ENCODE assay signal across 8 mouse cellular contexts in the genomic region with DNA sequence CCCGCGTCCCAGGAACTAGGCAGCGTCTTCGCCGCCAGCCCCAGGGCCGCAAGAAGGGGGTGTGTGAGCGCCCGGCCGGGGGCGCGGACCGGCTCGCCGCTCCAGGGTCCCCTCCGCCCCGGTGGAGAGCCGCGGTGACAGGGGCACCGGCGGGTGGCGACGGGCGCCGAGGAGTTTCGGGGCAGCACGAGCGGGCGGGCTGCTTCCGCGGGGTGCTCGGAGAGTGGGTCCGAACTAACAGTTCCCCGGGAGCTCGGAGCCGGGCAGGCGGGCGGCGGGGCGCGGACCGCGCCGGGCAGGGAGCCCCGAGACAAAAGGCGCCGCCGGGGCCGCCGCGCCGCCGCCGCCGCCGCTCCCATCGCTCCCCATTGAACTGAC. TPM values are rescaled to one million over a fixed set of nuclear protein-coding genes. Genes with fewer than 3 reads are reported as not detected.
A peak's percentile ranks its signal among the peaks of the same experiment; 100 is the strongest.
DNase-seq lines count a peak whose midpoint lies in the region; ATAC-seq and TF ChIP-seq lines count a peak whose summit lies in the region.

No protein-coding gene starts in this region.

- peak; percentile 17 for ATAC-seq in kidney, embryonic 14.5 days (ENCODE audit: low FRiP score, low TSS enrichment)
- ATAC-seq in heart, embryonic 15.5 days (replicated peaks; ENCODE audit: insufficient number of reproducible peaks, insufficient read depth, low FRiP score, low read depth) = peak; percentile 1
- ATAC-seq in liver, postnatal 0 days = no peak; the same call in 1 of the 2 replicates
- ATAC-seq in monocyte, adult 5-6 weeks (replicated peaks; ENCODE audit: insufficient number of reproducible peaks, low FRiP score, low TSS enrichment, poor library complexity, severe bottlenecking) = no peak

- H3K79me2 ChIP-seq in MEL (ENCODE audit: control insufficient read depth, insufficient read depth, low read length, poor library complexity) = peaks cover 18% of the 10 kb centered on the region

- no peak for TF ChIP-seq POLR2A in MEL (IDR thresholded peaks at IDR 0.05; ENCODE audit: control insufficient read depth in 1 of 2, insufficient read depth in 1 of 2, low read depth in 1 of 2, low read length in 2 of 2, poor library complexity in 1 of 2)

- WGBS in kidney, embryonic 14.5 days = 0% methylated on average over 52 of the region's 56 CpGs
- under 1% methylated on average over 50 of the region's 56 CpGs for WGBS in heart, embryonic 15.5 days
- WGBS in liver, postnatal 0 days (ENCODE audit: insufficient replicate concordance) = 0% methylated on average over 28 of the region's 56 CpGs

- H3K9me3 ChIP-seq in kidney, embryonic 14.5 days (ENCODE audit: control insufficient read depth, low read length) = no peaks in the 10 kb centered on the region
- no peaks in the 10 kb centered on the region for H3K9me3 ChIP-seq in MEL (replicated peaks; ENCODE audit: insufficient read depth, low read length)
- H3K9me3 ChIP-seq in heart, embryonic 15.5 days (replicated peaks) = no peaks in the 10 kb centered on the region
- no peaks in the 10 kb centered on the region for H3K9me3 ChIP-seq in liver, postnatal 0 days (ENCODE audit: low read length)

- no peaks in the 10 kb centered on the region for H3K27me3 ChIP-seq in kidney, embryonic 14.5 days (ENCODE audit: control insufficient read depth, insufficient read depth, low read length)
- no peaks in the 10 kb centered on the region for H3K27me3 ChIP-seq in MEL (ENCODE audit: control insufficient read depth in 1 of 2, insufficient read depth in 2 of 2, low read length in 2 of 2)
- no peaks in the 10 kb centered on the region for H3K27me3 ChIP-seq in heart, embryonic 15.5 days
- no peaks in the 10 kb centered on the region for H3K27me3 ChIP-seq in liver, postnatal 0 days (ENCODE audit: insufficient read depth, low read length)

- peak overlapping the region; percentile 82 for H3K4me2 ChIP-seq in kidney, embryonic 14.5 days (replicated peaks; ENCODE audit: low read depth, low read length)
- H3K4me2 ChIP-seq in heart, embryonic 15.5 days = peak overlapping the region; percentile 95
- peak overlapping the region; percentile 90 for H3K4me2 ChIP-seq in liver, postnatal 0 days (ENCODE audit: low read depth, low read length)

- H3K36me3 ChIP-seq in kidney, embryonic 14.5 days (ENCODE audit: control insufficient read depth, insufficient read depth, low read length) = no peaks in the 10 kb centered on the region
- H3K36me3 ChIP-seq in MEL (ENCODE audit: control insufficient read depth in 1 of 2, insufficient read depth in 2 of 2, low read length in 2 of 2) = peaks cover 0 to 6% of the 10 kb centered on the region in 2 experiments; a peak in 2 of 4 replicates
- H3K36me3 ChIP-seq in heart, embryonic 15.5 days = no peaks in the 10 kb centered on the region
- no peaks in the 10 kb centered on the region for H3K36me3 ChIP-seq in liver, postnatal 0 days (replicated peaks; ENCODE audit: insufficient read depth, low read length)

- TF ChIP-seq EP300 in MEL (IDR thresholded peaks at IDR 0.05; ENCODE audit: low read depth in 1 of 2, low read length in 2 of 2) = no peak
- TF ChIP-seq EP300 in liver, postnatal 0 days (IDR thresholded peaks at IDR 0.05; ENCODE audit: low read depth) = no peak

- TF ChIP-seq CTCF in MEL (IDR thresholded peaks at IDR 0.05 in 2 of 3, conservative IDR thresholded peaks at IDR 0.05 in 1 of 3; ENCODE audit: control insufficient read depth in 1 of 3, insufficient read depth in 1 of 3, low read depth in 2 of 3, low read length in 3 of 3, poor library complexity in 1 of 3, severe bottlenecking in 1 of 3) = no peak
- no peak for TF ChIP-seq CTCF in liver, postnatal 0 days (IDR thresholded peaks at IDR 0.05; ENCODE audit: low read depth)

- TF ChIP-seq RAD21 in MEL (IDR thresholded peaks at IDR 0.05; ENCODE audit: low read depth, low read length) = no peak

- peak overlapping the region; percentile 98 for H3K9ac ChIP-seq in kidney, embryonic 14.5 days (ENCODE audit: low read depth, low read length)
- H3K9ac ChIP-seq in MEL (ENCODE audit: control insufficient read depth, low read depth, low read length, poor library complexity, severe bottlenecking) = peak overlapping the region; percentile 100
- peak overlapping the region; percentile 97 for H3K9ac ChIP-seq in heart, embryonic 15.5 days
- peak overlapping the region; percentile 89 for H3K9ac ChIP-seq in liver, postnatal 0 days (replicated peaks)

- peak overlapping the region; percentile 93 for H3K4me3 ChIP-seq in kidney, embryonic 14.5 days (ENCODE audit: low read length)
- peak overlapping the region; percentile 97 to 99 for H3K4me3 ChIP-seq in MEL (ENCODE audit: control insufficient read depth in 1 of 2, insufficient read depth in 1 of 2, low read depth in 2 of 2, low read length in 2 of 2)
- peak overlapping the region; percentile 93 for H3K4me3 ChIP-seq in heart, embryonic 15.5 days
- peak overlapping the region; percentile 81 for H3K4me3 ChIP-seq in liver, postnatal 0 days (ENCODE audit: low read depth, low read length)

- peak overlapping the region; percentile 98 for H3K27ac ChIP-seq in kidney, embryonic 14.5 days (ENCODE audit: low read depth, low read length)
- peak overlapping the region; percentile 99 for H3K27ac ChIP-seq in MEL (ENCODE audit: control insufficient read depth, low read depth, low read length)
- peak overlapping the region; percentile 100 for H3K27ac ChIP-seq in heart, embryonic 15.5 days
- H3K27ac ChIP-seq in liver, postnatal 0 days (ENCODE audit: low read depth) = peak overlapping the region; percentile 96

- no peak for DNase-seq in kidney, adult 9 months
- DNase-seq in MEL (ENCODE audit: low read depth, low spot score) = no peak
- no peak for DNase-seq in liver, postnatal 0 days
- DNase-seq in cerebellum, adult 11 months = no peak
- DNase-seq in right cerebral cortex, postnatal 10 days (ENCODE audit: low spot score in 2 of 2) = no peak

- H3K4me1 ChIP-seq in kidney, embryonic 14.5 days (ENCODE audit: control insufficient read depth, insufficient read depth, low read length) = no peaks in the 10 kb centered on the region
- H3K4me1 ChIP-seq in MEL (ENCODE audit: control insufficient read depth in 1 of 2, insufficient read depth in 2 of 2, low read length in 2 of 2) = peaks cover 0 to 2% of the 10 kb centered on the region in 2 experiments; a peak in 1 of 4 replicates
- peaks cover 9% of the 10 kb centered on the region for H3K4me1 ChIP-seq in heart, embryonic 15.5 days (replicated peaks)
- H3K4me1 ChIP-seq in liver, postnatal 0 days (ENCODE audit: insufficient read depth) = peaks cover 7% of the 10 kb centered on the region

TF ChIP-seq in MEL, 35 proteins besides CTCF, POLR2A, EP300 and RAD21:
- TF ChIP-seq ZC3H11A (IDR thresholded peaks at IDR 0.05; ENCODE audit: low read depth, low read length) = no peak
- no peak for TF ChIP-seq GABPA (IDR thresholded peaks at IDR 0.05; ENCODE audit: low read depth, low read length)
- TF ChIP-seq MEF2A (IDR thresholded peaks at IDR 0.05; ENCODE audit: extremely low read depth, insufficient replicate concordance, low read depth, low read length, poor library complexity, severe bottlenecking) = no peak
- TF ChIP-seq TBP (IDR thresholded peaks at IDR 0.05; ENCODE audit: low read depth, low read length) = no peak
- no peak for TF ChIP-seq SMC3 (IDR thresholded peaks at IDR 0.05; ENCODE audit: low read depth, low read length)
- no peak for TF ChIP-seq RCOR1 (IDR thresholded peaks at IDR 0.05; ENCODE audit: low read depth, low read length)
- TF ChIP-seq MXI1 (IDR thresholded peaks at IDR 0.05; ENCODE audit: low read depth, low read length) = no peak
- no peak for TF ChIP-seq E2F4 (IDR thresholded peaks at IDR 0.05; ENCODE audit: borderline replicate concordance, low read depth, low read length)
- no peak for TF ChIP-seq CHD2 (IDR thresholded peaks at IDR 0.05; ENCODE audit: low read length)
- TF ChIP-seq TAL1 (IDR thresholded peaks at IDR 0.05; ENCODE audit: low read length) = no peak

RNA-seq across cellular contexts. Expression of gene Lcorl, which starts 0.6 kb away (rescaled TPM):
- 30.8 and 42.7 TPM in 2 replicates for polyA plus RNA-seq in kidney, embryonic 14.5 days (2014; fragmentation: Nextera tagmentation; extraction: Ambion mirVana)
- total RNA-seq in MEL (2012; rRNA removed) = 10.6 and 11.6 TPM in 2 replicates
- polyA plus RNA-seq in MEL (2012; ENCODE audit: insufficient read depth in 1 of 2, insufficient read length in 2 of 2, low read depth in 1 of 2, low replicate concordance in 2 of 2, missing spikeins in 1 of 2) = 10 to 100 TPM in 1 of 2 experiments, not detected in 1; 10.1 TPM
- 15.0 and 15.7 TPM in 2 replicates for polyA plus RNA-seq in heart, embryonic 15.5 days (2015; fragmentation: Nextera tagmentation; extraction: Ambion mirVana)
- polyA plus RNA-seq in liver, postnatal 0 days (2015; fragmentation: Nextera tagmentation; extraction: Ambion mirVana) = 5.5 and 8.5 TPM in 2 replicates
- total RNA-seq in monocyte, adult 5-6 weeks (2017) = 31.8 to 36.6 TPM (median 35.7 TPM) in 3 replicates

Comparison
In these comparisons a context has a peak if more than half of its experiments do, and no peak if none do; other contexts are left out.
1. ATAC-seq: peak in kidney, embryonic 14.5 days (single experiment) and heart, embryonic 15.5 days (single experiment); none in liver, postnatal 0 days (single experiment) and monocyte, adult 5-6 weeks (single experiment).
2. Peak in every context shown above with its lines, with median percentiles within 50 percentile points of each other: H3K27ac ChIP-seq, H3K4me2 ChIP-seq, H3K4me3 ChIP-seq and H3K9ac ChIP-seq.